Mouse (Mus musculus) embryonic facial prominence, embryonic 12.5 days (tissue): ENCODE data around the gene Maml3. TPM values are rescaled to one million over a fixed set of nuclear protein-coding genes. Genes with fewer than 3 reads are reported as not detected.

Experiments
- ATAC-seq: fragments of 200-750 bp; cut with Nextera tagmentation; 2 replicates; pipeline ENCODE4 v1.8.0; 2017; ENCODE audit not compliant: insufficient number of reproducible peaks, insufficient read depth, low FRiP score, low TSS enrichment
- H3K27ac ChIP-seq: fragments of 300-500 bp; sonication (generic); 2 replicates; pipeline ENCODE4 v1.5.1; 2016; ENCODE audit warnings: mild to moderate bottlenecking
- H3K27me3 ChIP-seq: fragments of 300-500 bp; sonication (generic); 2 replicates; pipeline ENCODE4 v1.6.1; 2016; ENCODE audit warnings: mild to moderate bottlenecking, moderate library complexity
- H3K36me3 ChIP-seq: fragments of 300-500 bp; sonication (generic); 2 replicates; pipeline ENCODE4 v1.6.1; 2016; ENCODE audit warnings: mild to moderate bottlenecking
- H3K4me1 ChIP-seq: fragments of 300-500 bp; sonication (generic); 2 replicates; pipeline ENCODE4 v1.6.1; 2016
- H3K4me2 ChIP-seq: fragments of 300-500 bp; sonication (generic); replicated peaks from 2 replicates; pipeline ENCODE4 v1.6.1; 2016; ENCODE audit warnings: mild to moderate bottlenecking, moderate library complexity
- H3K4me3 ChIP-seq: fragments of 300-500 bp; sonication (generic); 2 replicates; pipeline ENCODE4 v1.5.1; 2016; ENCODE audit warnings: mild to moderate bottlenecking
- H3K9ac ChIP-seq: fragments of 300-500 bp; sonication (generic); 2 replicates; pipeline ENCODE4 v1.6.1; 2016; ENCODE audit warnings: mild to moderate bottlenecking, moderate library complexity
- H3K9me3 ChIP-seq: fragments of 300-500 bp; sonication (generic); 2 replicates; pipeline ENCODE4 v1.6.1; 2016; ENCODE audit warnings: mild to moderate bottlenecking, moderate library complexity
- WGBS: fragments of 180-500 bp; shearing (Covaris S2); methylation state at CpG from one replicate; pipeline ENCODE4 v1.1.7; 2016; 5-methylcytosine and 5-hydroxymethylcytosine counted together
- polyA plus RNA-seq: library from polyadenylated mRNA; unstranded; fragments of >200 nt; fragmentation: Nextera tagmentation; extraction: Ambion mirVana; gene quantifications from 2 replicates; pipeline ENCODE4 v1.2.1, GENCODE M21; 2016

The Maml3 gene
- polyA plus RNA-seq, 1 experiment from 2014 or later = 6.4 TPM

GRCm38 (mm10) chr3:51807981-51808870, 296.6 kb downstream of the Maml3 start:
- Histone ChIP-seq H3K36me3 (no peaks in the 10 kb centered on the region), H3K27me3 (no peaks in the 10 kb centered on the region), H3K4me3 (no peak overlapping the region), H3K9me3 (no peaks in the 10 kb centered on the region), H3K4me1 (peaks cover 33% of the 10 kb centered on the region), H3K27ac (no peak overlapping the region), H3K4me2 (no peak overlapping the region), H3K9ac (no peak overlapping the region)
- WGBS = 89% methylated on average over 16 of the region's 16 CpGs
- no peak for ATAC-seq

GRCm38 (mm10) chr3:51805488-51806318, 299.2 kb downstream of the Maml3 start:
- Histone ChIP-seq H3K9ac (no peak overlapping the region), H3K4me2 (no peak overlapping the region)
- WGBS = 15% methylated on average over 13 of the region's 13 CpGs

GRCm38 (mm10) chr3:51803903-51804302, 301.0 kb downstream of the Maml3 start:
- Histone ChIP-seq H3K4me3 (no peak overlapping the region), H3K9ac (no peak overlapping the region), H3K36me3 (no peaks in the 10 kb centered on the region), H3K27me3 (no peaks in the 10 kb centered on the region), H3K27ac (no peak overlapping the region), H3K9me3 (no peaks in the 10 kb centered on the region), H3K4me1 (peaks cover 44% of the 10 kb centered on the region), H3K4me2 (no peak overlapping the region)
- 18% methylated on average over 6 of the region's 6 CpGs for WGBS
- no peak for ATAC-seq

More at GRCm38 (mm10) chr3:51805488-51806318, 299.2 kb downstream of the Maml3 start:
- peak; percentile 74 for ATAC-seq
- Histone ChIP-seq H3K4me1 (peaks cover 44% of the 10 kb centered on the region), H3K9me3 (no peaks in the 10 kb centered on the region), H3K4me3 (no peak overlapping the region), H3K27me3 (no peaks in the 10 kb centered on the region), H3K36me3 (no peaks in the 10 kb centered on the region), H3K27ac (peak overlapping the region; percentile 54; the same call in 1 of the 2 replicates)

GRCm38 (mm10) chr3:51799650-51800049, 305.2 kb downstream of the Maml3 start:
- Histone ChIP-seq H3K4me2 (no peak overlapping the region), H3K27ac (no peak overlapping the region), H3K27me3 (no peaks in the 10 kb centered on the region), H3K36me3 (no peaks in the 10 kb centered on the region), H3K9me3 (no peaks in the 10 kb centered on the region), H3K9ac (no peak overlapping the region), H3K4me1 (peaks cover 34% of the 10 kb centered on the region), H3K4me3 (no peak overlapping the region)
- 89% methylated on average over 9 of the region's 9 CpGs for WGBS
- no peak for ATAC-seq

GRCm38 (mm10) chr3:51796838-51797237, 308.0 kb downstream of the Maml3 start:
- Histone ChIP-seq H3K27me3 (no peaks in the 10 kb centered on the region), H3K9ac (no peak overlapping the region), H3K4me3 (no peak overlapping the region), H3K9me3 (no peaks in the 10 kb centered on the region), H3K27ac (no peak overlapping the region), H3K36me3 (no peaks in the 10 kb centered on the region), H3K4me2 (no peak overlapping the region), H3K4me1 (peaks cover 10% of the 10 kb centered on the region)
- no peak for ATAC-seq
- 51% methylated on average over 6 of the region's 6 CpGs for WGBS

- Histone ChIP-seq H3K4me2 (peak overlapping the region; percentile 25; the same call in 1 of the 2 replicates), H3K27ac (no peak overlapping the region)
- WGBS = 77% methylated on average over 12 of the region's 12 CpGs
These were observed 308.6 kb downstream of the Maml3 start for GRCm38 (mm10) chr3:51796219-51796828.

GRCm38 (mm10) chr3:51791542-51791941, 313.3 kb downstream of the Maml3 start:
- H3K4me2 ChIP-seq = no peak overlapping the region
- H3K4me3 ChIP-seq = no peak overlapping the region
- 0 out of 2 replicates have a peak overlapping the region, but pooled peaks have one; percentile 36 for H3K27ac ChIP-seq
- no peak for ATAC-seq
- no peaks in the 10 kb centered on the region for H3K36me3 ChIP-seq
- no peaks in the 10 kb centered on the region for H3K9me3 ChIP-seq
- WGBS = 80% methylated on average over 7 of the region's 7 CpGs
- H3K27me3 ChIP-seq = no peaks in the 10 kb centered on the region
- no peak overlapping the region for H3K9ac ChIP-seq
- H3K4me1 ChIP-seq = peaks cover 16% of the 10 kb centered on the region

More at GRCm38 (mm10) chr3:51796219-51796828, 308.6 kb downstream of the Maml3 start:
- Histone ChIP-seq H3K4me1 (peaks cover 10% of the 10 kb centered on the region), H3K36me3 (no peaks in the 10 kb centered on the region), H3K9ac (no peak overlapping the region), H3K27me3 (no peaks in the 10 kb centered on the region), H3K9me3 (no peaks in the 10 kb centered on the region), H3K4me3 (no peak overlapping the region)
- no peak for ATAC-seq

GRCm38 (mm10) chr3:51789389-51789904, 315.4 kb downstream of the Maml3 start:
- Histone ChIP-seq H3K4me3 (peak overlapping the region; percentile 24), H3K36me3 (no peaks in the 10 kb centered on the region), H3K4me2 (peak overlapping the region; percentile 47), H3K27me3 (no peaks in the 10 kb centered on the region), H3K27ac (peak overlapping the region; percentile 85), H3K9ac (no peak overlapping the region), H3K4me1 (peaks cover 16% of the 10 kb centered on the region), H3K9me3 (no peaks in the 10 kb centered on the region)
- 46% methylated on average over 10 of the region's 10 CpGs for WGBS
- no peak for ATAC-seq

GRCm38 (mm10) chr3:51788591-51789339, 316.1 kb downstream of the Maml3 start:
- no peaks in the 10 kb centered on the region for H3K9me3 ChIP-seq
- H3K4me1 ChIP-seq = peaks cover 16% of the 10 kb centered on the region
- H3K36me3 ChIP-seq = no peaks in the 10 kb centered on the region
- peak overlapping the region; percentile 85 for H3K27ac ChIP-seq
- no peaks in the 10 kb centered on the region for H3K27me3 ChIP-seq
- peak overlapping the region; percentile 47 for H3K4me2 ChIP-seq
- no peak overlapping the region for H3K9ac ChIP-seq
- ATAC-seq = peak; percentile 71; the same call in 1 of the 2 replicates
- WGBS = 2% methylated on average over 17 of the region's 17 CpGs
- H3K4me3 ChIP-seq = peak overlapping the region; percentile 24

GRCm38 (mm10) chr3:51787945-51788344, 316.9 kb downstream of the Maml3 start:
- WGBS = 94% methylated on average over 2 of the region's 2 CpGs
- H3K27ac ChIP-seq = no peak overlapping the region

More at GRCm38 (mm10) chr3:51787945-51788344, 316.9 kb downstream of the Maml3 start:
- Histone ChIP-seq H3K36me3 (no peaks in the 10 kb centered on the region), H3K27me3 (no peaks in the 10 kb centered on the region), H3K4me1 (peaks cover 16% of the 10 kb centered on the region), H3K4me2 (no peak overlapping the region), H3K4me3 (no peak overlapping the region), H3K9me3 (no peaks in the 10 kb centered on the region), H3K9ac (no peak overlapping the region)
- no peak for ATAC-seq
